Mouse (Mus musculus) heart, embryonic 15.5 days (tissue): ENCODE measurements around the gene Gm21983. TPM values are rescaled to one million over a fixed set of nuclear protein-coding genes. Genes with fewer than 3 reads are reported as not detected.

Experiments
- ATAC-seq: fragments of 200-750 bp; cut with Nextera tagmentation; replicated peaks from 2 replicates; pipeline ENCODE4 v1.8.0; 2017; ENCODE audit warnings: low read depth, moderate TSS enrichment; ENCODE audit not compliant: insufficient number of reproducible peaks, insufficient read depth, low FRiP score
- H3K27ac ChIP-seq: fragments of 300-500 bp; sonication (generic); 2 replicates; pipeline ENCODE4 v1.5.1; 2015; ENCODE audit warnings: mild to moderate bottlenecking, inconsistent platforms
- H3K27me3 ChIP-seq: fragments of 300-500 bp; sonication (generic); 2 replicates; pipeline ENCODE4 v1.6.1; 2015; ENCODE audit warnings: inconsistent platforms
- H3K36me3 ChIP-seq: fragments of 300-500 bp; sonication (generic); 2 replicates; pipeline ENCODE4 v1.6.1; 2015; ENCODE audit warnings: mild to moderate bottlenecking, inconsistent platforms
- H3K4me1 ChIP-seq: fragments of 300-500 bp; sonication (generic); replicated peaks from 2 replicates; pipeline ENCODE4 v1.6.1; 2015; ENCODE audit warnings: inconsistent platforms
- H3K4me2 ChIP-seq: fragments of 300-500 bp; sonication (generic); 2 replicates; pipeline ENCODE4 v1.6.1; 2015; ENCODE audit warnings: inconsistent platforms, mild to moderate bottlenecking, moderate library complexity
- H3K4me3 ChIP-seq: fragments of 300-500 bp; sonication (generic); 2 replicates; pipeline ENCODE4 v1.5.1; 2015; ENCODE audit warnings: mild to moderate bottlenecking, inconsistent platforms
- H3K9ac ChIP-seq: fragments of 300-500 bp; sonication (generic); 2 replicates; pipeline ENCODE4 v1.6.1; 2015; ENCODE audit warnings: mild to moderate bottlenecking, inconsistent platforms
- H3K9me3 ChIP-seq: fragments of 300-500 bp; sonication (generic); replicated peaks from 2 replicates; pipeline ENCODE4 v1.6.1; 2016; ENCODE audit warnings: inconsistent platforms
- WGBS: fragments of 180-500 bp; shearing (Covaris S2); methylation state at CpG from one replicate; pipeline ENCODE4 v1.1.7; 2015; ENCODE audit warnings: mixed read lengths; 5-methylcytosine and 5-hydroxymethylcytosine counted together
- polyA plus RNA-seq: library from polyadenylated mRNA; unstranded; fragments of >200 nt; fragmentation: Nextera tagmentation; extraction: Ambion mirVana; gene quantifications from 2 replicates; pipeline ENCODE4 v1.2.1, GENCODE M21; 2015

The Gm21983 gene
- polyA plus RNA-seq, 1 experiment from 2014 or later, result not detected

GRCm38 (mm10) chr7:27159256-27159655 is 21.6 kb downstream of the Gm21983 start:
- Histone ChIP-seq H3K36me3 (peaks cover 32% of the 10 kb centered on the region), H3K9me3 (no peaks in the 10 kb centered on the region), H3K9ac (no peak overlapping the region), H3K27ac (no peak overlapping the region), H3K27me3 (no peaks in the 10 kb centered on the region), H3K4me3 (no peak overlapping the region), H3K4me2 (no peak overlapping the region), H3K4me1 (peaks cover 42% of the 10 kb centered on the region)
- ATAC-seq, result no peak
- 91% methylated on average over 6 of the region's 6 CpGs for WGBS

GRCm38 (mm10) chr7:27158171-27158570 is 22.7 kb downstream of the Gm21983 start:
- H3K27me3 ChIP-seq, result no peaks in the 10 kb centered on the region
- H3K9me3 ChIP-seq, result no peaks in the 10 kb centered on the region
- H3K27ac ChIP-seq, result no peak overlapping the region
- H3K36me3 ChIP-seq, result peaks cover 32% of the 10 kb centered on the region
- 93% methylated on average over 9 of the region's 9 CpGs for WGBS
- peaks cover 35% of the 10 kb centered on the region for H3K4me1 ChIP-seq
- no peak overlapping the region for H3K4me2 ChIP-seq
- H3K9ac ChIP-seq, result no peak overlapping the region
- no peak for ATAC-seq
- no peak overlapping the region for H3K4me3 ChIP-seq

GRCm38 (mm10) chr7:27156005-27156404 is 24.9 kb downstream of the Gm21983 start:
- no peak for ATAC-seq
- Histone ChIP-seq H3K27me3 (no peaks in the 10 kb centered on the region), H3K9ac (no peak overlapping the region), H3K4me3 (no peak overlapping the region), H3K4me2 (no peak overlapping the region), H3K36me3 (peaks cover 32% of the 10 kb centered on the region), H3K9me3 (no peaks in the 10 kb centered on the region), H3K4me1 (peaks cover 15% of the 10 kb centered on the region), H3K27ac (no peak overlapping the region)
- 76% methylated on average over 13 of the region's 13 CpGs for WGBS

- H3K9ac ChIP-seq, result no peak within 1 kb of the TSS
- peak; percentile 47; the same call in 1 of the 2 replicates for ATAC-seq
Measured at GRCm38 (mm10) chr7:27153205-27153764, 27.6 kb downstream of the Gm21983 start, which contains the start of gene Cyp2t4. Gene Cyp2t4, plus strand, starts transcription at chr7:27153714.

GRCm38 (mm10) chr7:27136410-27136996 is 44.4 kb downstream of the Gm21983 start:
- Histone ChIP-seq H3K27ac (no peak overlapping the region), H3K4me2 (no peak overlapping the region), H3K4me3 (no peak overlapping the region), H3K36me3 (no peaks in the 10 kb centered on the region), H3K9me3 (peaks cover 6% of the 10 kb centered on the region; the same call in 1 of the 2 replicates), H3K9ac (no peak overlapping the region), H3K27me3 (no peaks in the 10 kb centered on the region), H3K4me1 (peaks cover 4% of the 10 kb centered on the region; the same call in 1 of the 2 replicates)
- ATAC-seq, result no peak
- 42% methylated on average over 8 of the region's 8 CpGs for WGBS

More at GRCm38 (mm10) chr7:27153205-27153764, 27.6 kb downstream of the Gm21983 start, which contains the start of gene Cyp2t4:
- H3K27ac ChIP-seq, result no peak within 1 kb of the TSS; the same call in 1 of the 2 replicates
- peaks cover 13% of the 10 kb centered on the region for H3K36me3 ChIP-seq
- no peak within 1 kb of the TSS for H3K4me2 ChIP-seq
- no peaks in the 10 kb centered on the region for H3K27me3 ChIP-seq
- H3K4me1 ChIP-seq, result peaks cover 5% of the 10 kb centered on the region; the same call in 1 of the 2 replicates
- 45% methylated on average over 10 of the region's 10 CpGs for WGBS
- H3K9me3 ChIP-seq, result no peaks in the 10 kb centered on the region
- H3K4me3 ChIP-seq, result no peak within 1 kb of the TSS

GRCm38 (mm10) chr7:27133757-27134156 is 47.1 kb downstream of the Gm21983 start:
- WGBS, result 73% methylated on average over 4 of the region's 4 CpGs
- H3K36me3 ChIP-seq, result no peaks in the 10 kb centered on the region
- H3K27me3 ChIP-seq, result no peaks in the 10 kb centered on the region
- no peak for ATAC-seq
- no peak overlapping the region for H3K9ac ChIP-seq
- H3K9me3 ChIP-seq, result no peaks in the 10 kb centered on the region
- H3K4me2 ChIP-seq, result no peak overlapping the region
- H3K4me1 ChIP-seq, result peaks cover 4% of the 10 kb centered on the region; the same call in 1 of the 2 replicates
- no peak overlapping the region for H3K27ac ChIP-seq
- no peak overlapping the region for H3K4me3 ChIP-seq

- Histone ChIP-seq H3K9ac (no peak overlapping the region), H3K9me3 (no peaks in the 10 kb centered on the region), H3K4me2 (no peak overlapping the region), H3K27me3 (no peaks in the 10 kb centered on the region), H3K4me3 (no peak overlapping the region), H3K27ac (no peak overlapping the region), H3K4me1 (peaks cover 4% of the 10 kb centered on the region; the same call in 1 of the 2 replicates), H3K36me3 (no peaks in the 10 kb centered on the region)
- WGBS, result 48% methylated on average over 12 of the region's 12 CpGs
- ATAC-seq, result no peak
Measured at GRCm38 (mm10) chr7:27133156-27133555, 47.7 kb downstream of the Gm21983 start.

GRCm38 (mm10) chr7:27132588-27132987 is 48.3 kb downstream of the Gm21983 start:
- Histone ChIP-seq H3K4me3 (no peak overlapping the region), H3K27me3 (no peaks in the 10 kb centered on the region), H3K4me2 (no peak overlapping the region; the same call in 1 of the 2 replicates), H3K4me1 (peaks cover 4% of the 10 kb centered on the region; the same call in 1 of the 2 replicates), H3K9me3 (no peaks in the 10 kb centered on the region), H3K36me3 (no peaks in the 10 kb centered on the region), H3K9ac (no peak overlapping the region), H3K27ac (no peak overlapping the region)
- WGBS, result 15% methylated on average over 10 of the region's 10 CpGs
- no peak for ATAC-seq

GRCm38 (mm10) chr7:27131387-27131786 is 49.5 kb downstream of the Gm21983 start:
- Histone ChIP-seq H3K4me2 (no peak overlapping the region), H3K27me3 (no peaks in the 10 kb centered on the region), H3K36me3 (no peaks in the 10 kb centered on the region), H3K9me3 (no peaks in the 10 kb centered on the region), H3K27ac (no peak overlapping the region), H3K9ac (no peak overlapping the region), H3K4me1 (peaks cover 4% of the 10 kb centered on the region; the same call in 1 of the 2 replicates), H3K4me3 (no peak overlapping the region)
- WGBS, result 64% methylated on average over 2 of the region's 2 CpGs
- ATAC-seq, result no peak

GRCm38 (mm10) chr7:27130521-27131370 is 50.1 kb downstream of the Gm21983 start:
- WGBS, result 84% methylated on average over 22 of the region's 22 CpGs
- peaks cover 4% of the 10 kb centered on the region; the same call in 1 of the 2 replicates for H3K4me1 ChIP-seq
- no peak overlapping the region for H3K27ac ChIP-seq
- H3K27me3 ChIP-seq, result no peaks in the 10 kb centered on the region
- H3K9me3 ChIP-seq, result no peaks in the 10 kb centered on the region
- no peak overlapping the region for H3K9ac ChIP-seq
- H3K4me2 ChIP-seq, result no peak overlapping the region
- H3K4me3 ChIP-seq, result no peak overlapping the region
- ATAC-seq, result 0 out of 2 replicates have a peak, but pooled peaks have one; percentile 47
- H3K36me3 ChIP-seq, result no peaks in the 10 kb centered on the region

GRCm38 (mm10) chr7:27129811-27130210 is 51.1 kb downstream of the Gm21983 start:
- no peak overlapping the region for H3K4me2 ChIP-seq
- no peak for ATAC-seq
- peaks cover 4% of the 10 kb centered on the region; the same call in 1 of the 2 replicates for H3K4me1 ChIP-seq
- H3K27me3 ChIP-seq, result no peaks in the 10 kb centered on the region
- 82% methylated on average over 12 of the region's 12 CpGs for WGBS
- H3K9ac ChIP-seq, result no peak overlapping the region
- H3K4me3 ChIP-seq, result no peak overlapping the region
- no peaks in the 10 kb centered on the region for H3K36me3 ChIP-seq
- H3K9me3 ChIP-seq, result no peaks in the 10 kb centered on the region
- no peak overlapping the region for H3K27ac ChIP-seq
